Mouse (Mus musculus) neural tube, embryonic 11.5 days (tissue): Measurements from ENCODE around the gene Hspbap1. TPM values are rescaled to one million over a fixed set of nuclear protein-coding genes. Genes with fewer than 3 reads are reported as not detected.

ENCODE experiments used
- ATAC-seq: fragments of 200-750 bp; cut with Nextera tagmentation; 2 replicates; pipeline ENCODE4 v1.8.0; 2017; ENCODE audit warnings: moderate number of reproducible peaks, mild to moderate bottlenecking, moderate TSS enrichment, moderate library complexity; ENCODE audit not compliant: insufficient read depth, low FRiP score, low TSS enrichment
- DNase-seq: peaks from one replicate; pipeline ENCODE4 v3.0.0-alpha.2; 2015; ENCODE audit warnings: low spot score
- H3K27ac ChIP-seq: fragments of 300-500 bp; sonication (generic); 2 replicates; pipeline ENCODE4 v1.5.1; 2014; ENCODE audit warnings: low read depth, mild to moderate bottlenecking, low read length
- H3K27me3 ChIP-seq: fragments of 300-500 bp; sonication (generic); 2 replicates; pipeline ENCODE4 v1.6.1; 2014; ENCODE audit warnings: mild to moderate bottlenecking, low read length, mixed read lengths; ENCODE audit not compliant: control insufficient read depth, insufficient read depth
- H3K36me3 ChIP-seq: fragments of 300-500 bp; sonication (generic); 2 replicates; pipeline ENCODE4 v1.6.1; 2014; ENCODE audit warnings: mild to moderate bottlenecking, low read length, moderate library complexity, mixed read lengths; ENCODE audit not compliant: control insufficient read depth, insufficient read depth
- H3K4me1 ChIP-seq: fragments of 300-500 bp; sonication (generic); 2 replicates; pipeline ENCODE4 v1.6.1; 2014; ENCODE audit warnings: low read length, mixed read lengths; ENCODE audit not compliant: control insufficient read depth, insufficient read depth
- H3K4me2 ChIP-seq: fragments of 300-500 bp; sonication (generic); 2 replicates; pipeline ENCODE4 v1.6.1; 2014; ENCODE audit warnings: low read depth, mild to moderate bottlenecking, moderate library complexity
- H3K4me3 ChIP-seq: fragments of 300-500 bp; sonication (generic); 2 replicates; pipeline ENCODE4 v1.5.1; 2014; ENCODE audit warnings: low read depth, low read length
- H3K9ac ChIP-seq: fragments of 300-500 bp; sonication (generic); 2 replicates; pipeline ENCODE4 v1.6.1; 2014; ENCODE audit warnings: mild to moderate bottlenecking, low read length
- H3K9me3 ChIP-seq: fragments of 300-500 bp; sonication (generic); 2 replicates; pipeline ENCODE4 v1.6.1; 2016; ENCODE audit warnings: low read length; ENCODE audit not compliant: control insufficient read depth
- WGBS: fragments of 180-500 bp; shearing (Covaris S2); extraction: QIAGEN DNeasy Blood & Tissue Kit; methylation state at CpG from one replicate; pipeline ENCODE4 v1.1.7; 2014; 5-methylcytosine and 5-hydroxymethylcytosine counted together
- polyA plus RNA-seq: library from polyadenylated mRNA; unstranded; fragments of >200 nt; fragmentation: Nextera tagmentation; extraction: Ambion mirVana; gene quantifications from 2 replicates; pipeline ENCODE4 v1.2.1, GENCODE M21; 2014

Hspbap1 gene
- polyA plus RNA-seq, 1 experiment from 2014 or later = 23.8 TPM

DNA sequence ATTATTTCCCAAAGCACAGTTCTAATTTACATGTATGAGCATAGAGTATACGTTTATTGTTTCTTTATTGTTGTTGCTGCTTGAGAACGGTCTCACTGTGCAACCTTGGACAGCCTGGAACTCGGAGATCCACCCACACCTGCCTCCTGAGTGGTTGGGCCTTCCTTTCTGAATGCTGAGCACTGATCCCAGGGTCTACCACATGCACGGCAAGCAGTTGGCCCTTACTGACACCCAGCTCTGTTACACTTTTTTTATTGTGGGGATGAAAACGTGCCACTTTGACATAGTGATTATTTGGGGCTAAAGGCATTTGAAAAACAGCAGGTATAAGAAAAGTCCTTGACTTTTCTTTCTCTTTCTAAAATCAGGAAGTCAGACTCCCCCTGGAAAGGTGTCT is 11.5 kb downstream of the Hspbap1 start:
- no peaks in the 10 kb centered on the region for H3K27me3 ChIP-seq
- H3K9me3 ChIP-seq = no peaks in the 10 kb centered on the region
- H3K4me2 ChIP-seq = no peak overlapping the region
- 86% methylated on average over 5 of the region's 5 CpGs for WGBS
- no peak overlapping the region for H3K9ac ChIP-seq
- H3K4me1 ChIP-seq = no peaks in the 10 kb centered on the region
- no peak overlapping the region for H3K27ac ChIP-seq
- DNase-seq (no peak), ATAC-seq (no peak)
- H3K4me3 ChIP-seq = no peak overlapping the region
- H3K36me3 ChIP-seq = no peaks in the 10 kb centered on the region

DNA sequence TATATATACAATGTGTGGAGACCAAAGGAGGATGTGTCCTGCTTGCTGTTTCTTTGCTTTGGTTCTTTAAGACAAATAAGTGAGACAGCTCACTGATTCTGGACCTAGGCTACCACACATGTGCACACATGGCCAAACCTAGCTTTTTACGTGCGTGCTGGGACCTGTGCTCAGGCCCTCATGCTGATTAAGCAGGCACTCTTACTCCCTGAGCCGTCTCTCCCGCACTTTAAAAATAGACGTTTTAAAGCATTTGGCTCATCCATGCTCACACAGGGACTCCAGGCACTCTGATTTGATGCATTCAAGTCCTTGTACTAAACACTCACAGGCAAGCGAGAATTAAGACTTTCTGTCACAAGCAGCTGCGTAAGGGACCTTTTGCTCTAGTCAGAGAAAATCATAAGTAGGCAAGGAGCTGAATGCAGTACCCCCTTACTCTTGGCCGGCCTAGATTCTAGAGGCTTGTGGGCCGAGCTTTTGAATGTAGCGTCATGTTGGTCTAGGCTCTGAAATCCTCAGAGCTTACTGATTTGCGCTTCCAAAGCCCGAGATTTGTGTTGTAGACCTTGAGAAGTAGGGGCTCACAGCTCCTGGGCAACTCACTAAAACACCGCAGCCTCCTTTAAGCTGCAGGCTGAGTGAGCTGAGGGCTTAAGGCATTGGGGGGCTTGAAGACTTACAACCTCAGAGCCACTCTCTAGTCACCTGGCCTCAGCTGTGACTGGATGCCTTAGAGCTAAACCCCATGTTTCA is 12.5 kb downstream of the Hspbap1 start:
- 88% methylated on average over 13 of the region's 13 CpGs for WGBS
- no peak overlapping the region for H3K27ac ChIP-seq
- H3K4me2 ChIP-seq = no peak overlapping the region
- H3K27me3 ChIP-seq = no peaks in the 10 kb centered on the region
- no peak overlapping the region for H3K9ac ChIP-seq
- ATAC-seq = no peak
- DNase-seq = no peak
- H3K4me1 ChIP-seq = 0 out of 2 replicates have a peak, but pooled peaks cover under 1% of the 10 kb centered on the region
- no peaks in the 10 kb centered on the region for H3K9me3 ChIP-seq
- H3K36me3 ChIP-seq = no peaks in the 10 kb centered on the region
- no peak overlapping the region for H3K4me3 ChIP-seq

DNA sequence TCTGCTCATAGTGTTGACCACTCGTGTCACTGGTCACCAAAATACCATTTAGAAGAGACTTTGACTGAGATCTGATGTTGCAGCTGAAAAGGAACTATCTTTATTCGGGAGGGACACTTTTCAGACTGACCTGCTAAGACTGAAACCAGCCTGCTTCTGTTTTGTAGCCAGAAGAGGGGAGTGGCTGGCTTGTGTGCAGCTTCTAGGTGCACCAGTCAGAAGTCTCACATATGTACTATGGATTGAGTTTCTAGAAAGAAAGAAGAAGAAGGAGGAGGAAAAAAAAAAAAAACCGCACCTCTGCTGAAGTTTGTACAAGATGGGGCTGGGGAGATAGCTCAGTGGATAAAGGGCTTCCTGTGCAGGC is 13.0 kb downstream of the Hspbap1 start:
- H3K27me3 ChIP-seq = no peaks in the 10 kb centered on the region
- H3K9ac ChIP-seq = no peak overlapping the region
- H3K36me3 ChIP-seq = no peaks in the 10 kb centered on the region
- no peak for ATAC-seq
- 91% methylated on average over 3 of the region's 3 CpGs for WGBS
- no peak overlapping the region for H3K4me2 ChIP-seq
- H3K4me3 ChIP-seq = no peak overlapping the region
- no peak for DNase-seq
- no peaks in the 10 kb centered on the region for H3K9me3 ChIP-seq
- H3K27ac ChIP-seq = no peak overlapping the region
- 0 out of 2 replicates have a peak, but pooled peaks cover 2% of the 10 kb centered on the region for H3K4me1 ChIP-seq

DNA sequence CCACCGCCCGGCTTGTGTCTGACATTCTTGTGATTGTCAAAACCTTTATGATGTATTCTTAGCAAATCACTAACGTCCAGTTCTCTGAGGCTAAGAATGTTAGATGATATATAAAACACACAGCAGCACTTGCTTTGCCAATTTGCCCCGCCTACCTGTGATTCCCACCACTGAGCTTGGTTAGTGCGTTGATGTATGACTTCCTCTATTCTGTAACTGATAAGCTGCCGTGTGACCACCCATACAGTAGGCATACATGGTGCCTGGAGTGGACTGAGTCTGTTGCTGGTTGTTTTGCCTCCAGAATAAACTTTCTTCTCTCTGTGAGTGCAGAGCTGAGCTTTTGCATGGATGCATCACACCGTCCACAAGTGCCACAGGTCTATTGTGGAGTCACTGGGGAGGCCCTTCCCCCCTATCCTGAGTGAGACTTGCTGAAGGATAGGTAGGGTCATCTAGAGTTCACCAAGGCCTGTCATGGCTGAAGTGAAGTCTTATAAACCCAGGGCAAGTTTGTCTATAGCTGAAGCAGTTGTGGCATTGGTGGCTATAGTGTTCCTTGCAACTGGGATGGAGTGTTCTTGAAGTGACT is 14.1 kb downstream of the Hspbap1 start:
- Histone ChIP-seq H3K4me3 (no peak overlapping the region), H3K4me1 (0 out of 2 replicates have a peak, but pooled peaks cover 2% of the 10 kb centered on the region), H3K36me3 (no peaks in the 10 kb centered on the region), H3K27ac (no peak overlapping the region), H3K4me2 (no peak overlapping the region), H3K9me3 (no peaks in the 10 kb centered on the region), H3K27me3 (no peaks in the 10 kb centered on the region), H3K9ac (no peak overlapping the region)
- no peak for ATAC-seq
- 84% methylated on average over 7 of the region's 7 CpGs for WGBS
- DNase-seq = no peak

DNA sequence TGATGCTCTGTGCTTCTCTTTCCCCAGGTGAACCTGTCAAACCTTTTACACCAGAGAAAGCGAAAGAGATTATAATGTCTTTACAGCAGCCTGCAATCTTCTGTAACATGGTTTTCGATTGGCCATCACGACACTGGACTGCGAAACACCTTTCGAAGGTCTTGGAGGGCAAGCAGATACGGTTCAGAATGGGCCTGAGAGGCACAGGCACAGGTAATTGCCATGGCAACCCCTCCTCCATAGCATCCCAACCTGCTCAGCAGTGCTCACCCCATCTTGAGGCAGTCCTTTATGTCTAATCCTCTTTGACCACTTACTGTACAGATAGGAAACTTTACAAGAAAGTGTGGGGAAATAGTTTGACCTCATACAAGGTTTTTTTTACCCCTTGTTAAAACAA is 17.0 kb downstream of the Hspbap1 start:
- 0 out of 2 replicates have a peak, but pooled peaks cover 2% of the 10 kb centered on the region for H3K4me1 ChIP-seq
- H3K4me3 ChIP-seq = no peak overlapping the region
- ATAC-seq = 0 out of 2 replicates have a peak, but pooled peaks have one; percentile 23
- no peaks in the 10 kb centered on the region for H3K36me3 ChIP-seq
- DNase-seq = no peak
- H3K27me3 ChIP-seq = no peaks in the 10 kb centered on the region
- H3K9me3 ChIP-seq = no peaks in the 10 kb centered on the region
- no peak overlapping the region for H3K9ac ChIP-seq
- H3K27ac ChIP-seq = no peak overlapping the region
- WGBS = 91% methylated on average over 6 of the region's 6 CpGs
- no peak overlapping the region for H3K4me2 ChIP-seq

DNA sequence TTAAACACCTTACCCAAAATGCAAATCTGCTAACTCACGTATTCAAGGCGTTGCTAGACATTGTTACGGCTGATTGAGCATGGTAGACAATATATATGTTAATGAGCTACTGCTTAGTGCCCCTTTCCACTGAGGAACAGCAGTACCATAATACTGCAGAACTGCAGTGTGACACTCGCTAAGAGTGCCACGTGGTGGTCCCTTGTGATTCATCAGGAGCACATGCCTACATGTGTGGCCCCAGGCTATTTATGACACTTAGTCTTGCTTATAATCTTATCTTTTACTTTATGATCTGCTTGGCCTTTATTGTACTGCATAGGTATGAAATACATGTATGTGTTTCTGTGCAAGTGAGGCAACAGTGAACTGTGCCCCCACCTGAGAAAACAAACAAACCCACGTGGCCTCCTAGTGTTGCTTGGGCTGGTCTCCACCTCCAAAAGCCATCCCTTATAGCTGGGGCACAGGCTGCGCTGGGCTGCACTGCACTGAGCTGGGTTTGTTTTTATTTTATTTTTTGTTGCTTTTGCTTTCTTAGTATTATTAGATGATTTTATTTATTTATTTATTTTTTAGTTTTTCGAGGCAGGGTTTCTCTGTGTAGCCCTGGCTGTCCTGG is 17.5 kb downstream of the Hspbap1 start:
- DNase-seq (no peak), ATAC-seq (peak; percentile 55; the same call in 1 of the 2 replicates)

DNA sequence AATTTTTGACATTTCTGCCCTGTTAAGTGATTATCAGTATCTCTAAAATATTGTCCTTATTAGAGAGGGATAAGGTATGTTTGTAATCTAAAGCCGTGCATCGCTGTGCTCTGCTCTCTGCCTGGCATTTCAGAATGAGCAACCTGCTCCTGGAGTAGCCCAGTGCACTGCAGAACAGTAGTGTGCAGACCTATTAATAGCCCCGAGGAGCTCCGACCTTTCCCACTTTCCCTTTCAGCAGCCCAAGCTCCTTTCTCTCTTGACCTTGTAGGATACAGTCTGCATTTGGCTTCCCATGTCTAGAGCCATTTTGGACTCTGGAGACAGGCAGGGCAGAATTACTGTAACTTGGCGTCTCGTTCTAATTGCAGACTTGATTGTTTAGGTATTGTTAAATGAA is 18.2 kb downstream of the Hspbap1 start:
- DNase-seq (no peak), ATAC-seq (no peak)
- WGBS = 91% methylated on average over 6 of the region's 6 CpGs

More for the DNA sequence above, 17.5 kb downstream of the Hspbap1 start:
- Histone ChIP-seq H3K27ac (no peak overlapping the region), H3K27me3 (no peaks in the 10 kb centered on the region), H3K9ac (no peak overlapping the region), H3K4me2 (no peak overlapping the region), H3K36me3 (no peaks in the 10 kb centered on the region), H3K9me3 (no peaks in the 10 kb centered on the region), H3K4me3 (no peak overlapping the region), H3K4me1 (0 out of 2 replicates have a peak, but pooled peaks cover 2% of the 10 kb centered on the region)
- 62% methylated on average over 8 of the region's 8 CpGs for WGBS

DNA sequence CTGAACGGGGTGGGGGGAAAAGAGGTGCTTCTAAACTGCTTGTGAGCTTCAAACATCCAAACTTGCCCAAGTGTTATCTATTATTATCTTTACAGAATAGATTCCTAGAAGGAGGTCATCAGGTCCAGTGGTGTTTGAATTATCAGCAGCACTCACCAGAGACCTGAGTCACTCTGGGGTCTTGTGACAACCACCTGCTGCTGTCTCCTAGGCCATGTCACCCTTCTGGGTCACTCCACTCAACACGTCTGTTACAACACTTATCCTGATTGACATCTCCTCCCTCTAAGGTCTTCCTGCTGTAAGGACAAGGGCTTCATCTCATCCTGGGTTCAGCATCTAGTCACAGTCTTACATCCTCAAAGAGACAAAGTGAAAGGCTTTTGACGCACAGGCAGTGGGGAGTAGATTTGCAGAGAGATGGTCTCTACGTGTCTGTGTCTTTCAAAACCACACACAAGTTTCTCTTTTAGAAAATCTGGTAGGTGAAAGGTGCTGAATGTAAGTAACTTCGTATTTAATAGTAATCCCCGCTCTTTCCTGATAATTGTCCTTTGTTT is 21.9 kb downstream of the Hspbap1 start:
- H3K27ac ChIP-seq = no peak overlapping the region
- no peak overlapping the region for H3K4me3 ChIP-seq
- H3K4me1 ChIP-seq = 0 out of 2 replicates have a peak, but pooled peaks cover 2% of the 10 kb centered on the region
- H3K4me2 ChIP-seq = no peak overlapping the region
- WGBS = 80% methylated on average over 6 of the region's 6 CpGs
- no peaks in the 10 kb centered on the region for H3K36me3 ChIP-seq
- H3K9me3 ChIP-seq = no peaks in the 10 kb centered on the region
- no peaks in the 10 kb centered on the region for H3K27me3 ChIP-seq
- no peak for ATAC-seq
- H3K9ac ChIP-seq = no peak overlapping the region
- no peak for DNase-seq

More for the DNA sequence above, 18.2 kb downstream of the Hspbap1 start:
- no peaks in the 10 kb centered on the region for H3K9me3 ChIP-seq
- no peaks in the 10 kb centered on the region for H3K36me3 ChIP-seq
- no peak overlapping the region for H3K27ac ChIP-seq
- no peak overlapping the region for H3K4me3 ChIP-seq
- H3K4me2 ChIP-seq = no peak overlapping the region
- 0 out of 2 replicates have a peak, but pooled peaks cover 2% of the 10 kb centered on the region for H3K4me1 ChIP-seq
- no peaks in the 10 kb centered on the region for H3K27me3 ChIP-seq
- no peak overlapping the region for H3K9ac ChIP-seq
